Comparison of ENCODE assay signal across 13 mouse cellular contexts in the genomic region with DNA sequence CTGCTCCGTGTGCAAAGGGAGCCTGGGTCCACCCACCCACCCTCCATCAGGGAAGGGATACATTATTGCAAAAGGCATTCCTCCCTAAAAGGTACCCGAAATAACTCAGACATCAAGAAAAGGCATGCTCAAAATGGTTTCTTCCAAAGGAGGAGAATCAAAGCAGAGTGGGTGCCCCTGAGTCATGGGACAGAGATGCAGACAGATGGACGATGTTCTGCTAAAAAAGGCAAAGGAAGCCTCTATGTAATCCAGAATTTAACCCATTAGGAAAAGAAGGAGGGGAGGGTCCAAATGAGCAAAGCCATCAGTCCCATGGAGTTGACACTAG. TPM values are rescaled to one million over a fixed set of nuclear protein-coding genes. Genes with fewer than 3 reads are reported as not detected.
DNase-seq lines count a peak whose midpoint lies in the region; ATAC-seq and TF ChIP-seq lines count a peak whose summit lies in the region.
"Had no signal": no experiment of that assay in that cellular context is flagged by ENCODE, and none has a peak within 500 bp of the region (broad histone marks: within the 10 kb centered on the region; RNA-seq: fewer than 3 reads in every experiment).

No protein-coding gene starts in this region.

- DNase-seq in layer of hippocampus, adult 2 months (ENCODE audit: low spot score in 2 of 2), result no peak
- no peak for DNase-seq in layer of hippocampus, adult 11-12 months (ENCODE audit: low spot score)
- no peak for DNase-seq in cerebellum, postnatal 25 days
- DNase-seq in urinary bladder, adult 18-20 months (ENCODE audit: low spot score in 2 of 2), result no peak
- DNase-seq: adrenal gland, adult 2 months; cerebellum, adult 8-10 months; lung, adult 2 months; lung, postnatal 4 days had no signal

- no peak for ATAC-seq in forebrain, embryonic 15.5 days (replicated peaks)
- no peak for ATAC-seq in hindbrain, embryonic 15.5 days (ENCODE audit: low FRiP score, low read depth)
- no peak for ATAC-seq in midbrain, embryonic 16.5 days
- no peak for ATAC-seq in intestine, embryonic 15.5 days

- no peaks in the 10 kb centered on the region for H3K27me3 ChIP-seq in forebrain, embryonic 15.5 days
- H3K27me3 ChIP-seq in hindbrain, embryonic 15.5 days, result no peaks in the 10 kb centered on the region
- no peaks in the 10 kb centered on the region for H3K27me3 ChIP-seq in midbrain, embryonic 16.5 days (ENCODE audit: control insufficient read depth, insufficient read depth, low read depth, low read length)
- no peaks in the 10 kb centered on the region for H3K27me3 ChIP-seq in intestine, embryonic 15.5 days (replicated peaks)
- H3K27me3 ChIP-seq: heart, embryonic 15.5 days had no signal

- TF ChIP-seq CTCF in layer of hippocampus, adult 2 months (conservative IDR thresholded peaks at IDR 0.05), result no peak

- H3K9ac ChIP-seq in forebrain, embryonic 15.5 days (replicated peaks), result no peak overlapping the region
- H3K9ac ChIP-seq in hindbrain, embryonic 15.5 days, result no peak overlapping the region
- H3K9ac ChIP-seq in midbrain, embryonic 16.5 days (ENCODE audit: low read depth, low read length), result no peak overlapping the region
- H3K9ac ChIP-seq in intestine, embryonic 15.5 days, result no peak overlapping the region
- H3K9ac ChIP-seq: heart, embryonic 15.5 days had no signal

- H3K4me3 ChIP-seq in layer of hippocampus, adult 2 months, result no peak overlapping the region
- H3K4me3 ChIP-seq in forebrain, embryonic 15.5 days, result no peak overlapping the region
- H3K4me3 ChIP-seq in hindbrain, embryonic 15.5 days, result no peak overlapping the region
- H3K4me3 ChIP-seq in midbrain, embryonic 16.5 days (ENCODE audit: low read depth, low read length), result no peak overlapping the region
- no peak overlapping the region for H3K4me3 ChIP-seq in intestine, embryonic 15.5 days (replicated peaks)
- H3K4me3 ChIP-seq: heart, embryonic 15.5 days had no signal

- H3K4me1 ChIP-seq in forebrain, embryonic 15.5 days, result peaks cover 21% of the 10 kb centered on the region
- peaks cover 22% of the 10 kb centered on the region for H3K4me1 ChIP-seq in hindbrain, embryonic 15.5 days (replicated peaks)
- H3K4me1 ChIP-seq in midbrain, embryonic 16.5 days (ENCODE audit: control insufficient read depth, insufficient read depth, low read length), result peaks cover 22% of the 10 kb centered on the region
- peaks cover 2% of the 10 kb centered on the region for H3K4me1 ChIP-seq in intestine, embryonic 15.5 days (replicated peaks)

- no peak overlapping the region for H3K4me2 ChIP-seq in forebrain, embryonic 15.5 days (replicated peaks)
- H3K4me2 ChIP-seq in hindbrain, embryonic 15.5 days, result no peak overlapping the region
- H3K4me2 ChIP-seq in midbrain, embryonic 16.5 days (ENCODE audit: low read length), result no peak overlapping the region
- no peak overlapping the region for H3K4me2 ChIP-seq in intestine, embryonic 15.5 days (replicated peaks)
- H3K4me2 ChIP-seq: heart, embryonic 15.5 days had no signal

- 69% methylated on average over 3 of the region's 3 CpGs for WGBS in forebrain, embryonic 15.5 days
- WGBS in hindbrain, embryonic 15.5 days, result 61% methylated on average over 3 of the region's 3 CpGs
- 63% methylated on average over 3 of the region's 3 CpGs for WGBS in midbrain, embryonic 16.5 days
- WGBS in intestine, embryonic 15.5 days, result 83% methylated on average over 3 of the region's 3 CpGs

- peak overlapping the region; percentile 85 for H3K27ac ChIP-seq in layer of hippocampus, adult 2 months
- peak overlapping the region; percentile 51 for H3K27ac ChIP-seq in forebrain, embryonic 15.5 days (replicated peaks)
- peak overlapping the region; percentile 70 for H3K27ac ChIP-seq in hindbrain, embryonic 15.5 days (replicated peaks)
- peak overlapping the region; percentile 74 for H3K27ac ChIP-seq in midbrain, embryonic 16.5 days (ENCODE audit: low read length)
- no peak overlapping the region for H3K27ac ChIP-seq in intestine, embryonic 15.5 days
- H3K27ac ChIP-seq: heart, embryonic 15.5 days had no signal

- H3K36me3 ChIP-seq in forebrain, embryonic 15.5 days, result peaks cover 30% of the 10 kb centered on the region
- H3K36me3 ChIP-seq in hindbrain, embryonic 15.5 days, result peaks cover 30% of the 10 kb centered on the region
- H3K36me3 ChIP-seq in midbrain, embryonic 16.5 days (ENCODE audit: control insufficient read depth, insufficient read depth, low read length), result peaks cover 18% of the 10 kb centered on the region
- H3K36me3 ChIP-seq in intestine, embryonic 15.5 days, result peaks cover 26% of the 10 kb centered on the region

- H3K9me3 ChIP-seq in forebrain, embryonic 15.5 days, result no peaks in the 10 kb centered on the region
- no peaks in the 10 kb centered on the region for H3K9me3 ChIP-seq in hindbrain, embryonic 15.5 days
- H3K9me3 ChIP-seq in midbrain, embryonic 16.5 days (replicated peaks; ENCODE audit: control insufficient read depth, low read length, poor library complexity, severe bottlenecking), result no peaks in the 10 kb centered on the region
- H3K9me3 ChIP-seq in intestine, embryonic 15.5 days, result no peaks in the 10 kb centered on the region
- H3K9me3 ChIP-seq: heart, embryonic 15.5 days had no signal

RNA-seq across cellular contexts. Expression of a gene that starts 15.4 kb away (rescaled TPM):
- 100 to 1,000 TPM; 236 to 246 TPM for total RNA-seq in layer of hippocampus, adult 2 months (2021)
- polyA plus RNA-seq in forebrain, embryonic 15.5 days (2015; fragmentation: Nextera tagmentation; extraction: Ambion mirVana), result 7.3 and 7.9 TPM in 2 replicates
- polyA plus RNA-seq in hindbrain, embryonic 15.5 days (2015; fragmentation: Nextera tagmentation; extraction: Ambion mirVana), result 10.0 and 10.2 TPM in 2 replicates
- 8.6 and 10.1 TPM in 2 replicates for polyA plus RNA-seq in midbrain, embryonic 16.5 days (2015; fragmentation: Nextera tagmentation; extraction: Ambion mirVana)
- 4.7 and 4.9 TPM in 2 replicates for polyA plus RNA-seq in intestine, embryonic 15.5 days (2015; fragmentation: Nextera tagmentation; extraction: Ambion mirVana)

RNA-seq across cellular contexts. Expression of a gene that starts 58.2 kb away (rescaled TPM):
- total RNA-seq in layer of hippocampus, adult 2 months (2021), result 10 to 100 TPM; 74.4 to 76.5 TPM
- polyA plus RNA-seq in forebrain, embryonic 15.5 days (2015; fragmentation: Nextera tagmentation; extraction: Ambion mirVana), result 53.5 and 53.6 TPM in 2 replicates
- polyA plus RNA-seq in hindbrain, embryonic 15.5 days (2015; fragmentation: Nextera tagmentation; extraction: Ambion mirVana), result 73.8 and 86.0 TPM in 2 replicates
- polyA plus RNA-seq in midbrain, embryonic 16.5 days (2015; fragmentation: Nextera tagmentation; extraction: Ambion mirVana), result 67.9 and 79.5 TPM in 2 replicates
- polyA plus RNA-seq in intestine, embryonic 15.5 days (2015; fragmentation: Nextera tagmentation; extraction: Ambion mirVana), result 72.9 and 75.1 TPM in 2 replicates
